Mouse (Mus musculus) midbrain, embryonic 13.5 days (tissue): ENCODE results near the gene Ovca2. TPM values are rescaled to one million over a fixed set of nuclear protein-coding genes. Genes with fewer than 3 reads are reported as not detected.
A peak's percentile ranks its signal among the peaks of the same experiment; 100 is the strongest.

Source experiments
- ATAC-seq: fragments of 200-750 bp; cut with Nextera tagmentation; 2 replicates; pipeline ENCODE4 v1.8.0; 2017; ENCODE audit warnings: mild to moderate bottlenecking, moderate TSS enrichment, moderate library complexity
- H3K27ac ChIP-seq: fragments of 300-500 bp; sonication (generic); 2 replicates; pipeline ENCODE4 v1.5.1; 2015; ENCODE audit warnings: inconsistent platforms, mild to moderate bottlenecking, moderate library complexity
- H3K27me3 ChIP-seq: fragments of 300-500 bp; sonication (generic); 2 replicates; pipeline ENCODE4 v1.6.1; 2015; ENCODE audit warnings: mild to moderate bottlenecking, inconsistent platforms
- H3K36me3 ChIP-seq: fragments of 300-500 bp; sonication (generic); 2 replicates; pipeline ENCODE4 v1.6.1; 2015; ENCODE audit warnings: mild to moderate bottlenecking, inconsistent platforms
- H3K4me1 ChIP-seq: fragments of 300-500 bp; sonication (generic); replicated peaks from 2 replicates; pipeline ENCODE4 v1.6.1; 2015; ENCODE audit warnings: inconsistent platforms
- H3K4me2 ChIP-seq: fragments of 300-500 bp; sonication (generic); replicated peaks from 2 replicates; pipeline ENCODE4 v1.6.1; 2015; ENCODE audit warnings: moderate library complexity, mild to moderate bottlenecking, inconsistent platforms
- H3K4me3 ChIP-seq: fragments of 300-500 bp; sonication (generic); replicated peaks from 2 replicates; pipeline ENCODE4 v1.5.1; 2015; ENCODE audit warnings: mild to moderate bottlenecking, inconsistent platforms
- H3K9ac ChIP-seq: fragments of 300-500 bp; sonication (generic); replicated peaks from 2 replicates; pipeline ENCODE4 v1.6.1; 2015; ENCODE audit warnings: mild to moderate bottlenecking, inconsistent platforms
- H3K9me3 ChIP-seq: fragments of 300-500 bp; sonication (generic); 2 replicates; pipeline ENCODE4 v1.6.1; 2016; ENCODE audit warnings: mild to moderate bottlenecking, inconsistent platforms
- WGBS: fragments of 180-500 bp; shearing (Covaris S2); methylation state at CpG from one replicate; pipeline ENCODE4 v1.1.7; 2015; 5-methylcytosine and 5-hydroxymethylcytosine counted together
- microRNA counts: library from miRNA; unstranded; fragments of <30 nt; microRNA quantifications from one replicate; lab custom pipeline; 2016
- microRNA-seq: library from miRNA; unstranded; fragments of <30 nt; microRNA quantifications from one replicate; pipeline ENCODE4, GENCODE M21; 2016
- polyA plus RNA-seq: library from polyadenylated mRNA; unstranded; fragments of >200 nt; fragmentation: Nextera tagmentation; extraction: Ambion mirVana; gene quantifications from 2 replicates; pipeline ENCODE4 v1.2.1, GENCODE M21; 2015

Ovca2 gene
- polyA plus RNA-seq, 1 experiment from 2014 or later = 19.8 TPM

DNA sequence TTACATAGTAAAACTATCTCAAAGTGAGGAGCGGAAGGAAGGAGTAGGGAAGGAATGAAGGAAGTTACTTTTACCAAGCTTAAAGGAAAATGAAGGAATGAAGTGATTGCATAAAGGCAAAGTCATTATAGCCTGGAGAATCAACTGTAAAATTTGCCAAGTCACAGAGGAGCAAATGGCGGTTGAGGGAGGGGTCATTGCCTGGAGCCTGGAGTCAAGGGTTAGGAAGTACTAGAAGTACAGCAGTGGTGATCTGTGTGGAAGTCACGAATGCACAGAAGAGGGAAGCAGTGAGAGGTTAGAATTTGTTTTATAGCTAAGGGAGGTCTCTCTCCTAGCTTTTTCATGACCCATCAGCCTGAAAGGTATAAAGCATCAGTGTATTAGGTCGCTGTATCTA, 47.3 kb downstream of the Ovca2 start:
- Histone ChIP-seq H3K4me1 (peaks cover 10% of the 10 kb centered on the region), H3K36me3 (no peaks in the 10 kb centered on the region), H3K27me3 (no peaks in the 10 kb centered on the region), H3K9ac (no peak overlapping the region), H3K4me3 (no peak overlapping the region), H3K9me3 (no peaks in the 10 kb centered on the region), H3K27ac (no peak overlapping the region), H3K4me2 (no peak overlapping the region)
- ATAC-seq = no peak
- 88% methylated on average over 4 of the region's 4 CpGs for WGBS

DNA sequence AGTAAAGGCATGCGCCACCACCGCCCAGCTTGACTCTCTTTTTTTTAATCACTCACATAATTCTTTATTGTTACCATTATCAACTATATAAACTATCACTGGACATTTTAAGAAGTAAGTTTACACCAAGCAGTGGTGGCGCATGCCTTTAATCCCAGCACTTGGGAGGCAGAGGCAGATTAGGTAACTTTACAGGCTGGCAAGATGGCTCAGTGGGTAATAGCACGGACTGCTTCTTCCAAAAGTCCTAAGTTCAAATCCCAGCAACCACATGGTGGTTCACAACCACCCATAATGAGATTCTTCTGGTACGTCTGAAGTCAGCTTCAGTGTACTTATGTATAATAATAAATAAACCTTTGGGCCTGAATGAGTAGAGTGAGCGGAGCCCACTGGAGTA, 49.2 kb downstream of the Ovca2 start:
- ATAC-seq = no peak
- WGBS = 97% methylated on average over 6 of the region's 6 CpGs
- H3K4me1 ChIP-seq = peaks cover 10% of the 10 kb centered on the region
- no peak overlapping the region for H3K4me3 ChIP-seq
- no peaks in the 10 kb centered on the region for H3K27me3 ChIP-seq
- H3K27ac ChIP-seq = no peak overlapping the region
- no peaks in the 10 kb centered on the region for H3K36me3 ChIP-seq
- H3K9ac ChIP-seq = no peak overlapping the region
- H3K9me3 ChIP-seq = no peaks in the 10 kb centered on the region
- no peak overlapping the region for H3K4me2 ChIP-seq

DNA sequence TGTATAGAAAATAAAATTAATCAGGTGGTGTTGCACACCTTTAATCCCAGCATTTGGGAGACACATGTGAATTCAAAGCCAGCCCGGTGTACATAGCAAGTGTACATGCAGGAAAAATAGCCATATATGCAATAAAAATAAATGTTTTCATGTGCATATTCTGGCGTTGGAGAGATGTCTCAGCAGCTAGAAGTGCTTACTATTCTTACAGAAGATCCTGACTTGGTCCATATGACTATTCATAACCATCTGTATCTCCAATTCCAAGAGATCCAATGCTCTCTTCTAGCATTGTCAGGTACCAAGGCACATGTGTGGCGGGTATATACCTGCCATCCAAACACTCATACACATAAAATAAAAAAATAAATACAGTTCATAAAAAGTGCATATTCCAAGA, 52.3 kb downstream of the Ovca2 start:
- H3K4me2 ChIP-seq = no peak overlapping the region
- no peak overlapping the region for H3K27ac ChIP-seq
- no peaks in the 10 kb centered on the region for H3K9me3 ChIP-seq
- H3K4me1 ChIP-seq = no peaks in the 10 kb centered on the region
- H3K27me3 ChIP-seq = no peaks in the 10 kb centered on the region
- no peak for ATAC-seq
- no peak overlapping the region for H3K4me3 ChIP-seq
- 93% methylated on average over 3 of the region's 3 CpGs for WGBS
- no peak overlapping the region for H3K9ac ChIP-seq
- no peaks in the 10 kb centered on the region for H3K36me3 ChIP-seq

MicroRNAs within 50 kb of the gene (microRNA counts, 519-probe panel; counts per million panel counts)
- microRNA mmu-miR-132 (lab: Ali Mortazavi, UCI) (4,442 counts per million, percentile 81 among the panel's probes with 10 or more counts), microRNA mmu-miR-212 (lab: Ali Mortazavi, UCI) (110 counts per million, percentile 56 among the panel's probes with 10 or more counts)

Small RNA genes within 50 kb of the gene (microRNA-seq; reads per million reads assigned to microRNA genes)
- gene Mir132 (468 reads per million, percentile 70 among the genes with 10 or more reads in this experiment), gene Mir212 (37.9 reads per million, percentile 42 among the genes with 10 or more reads in this experiment)

Other genes with a start within 250 kb of the Ovca2 start
- 1.2 and 2.4 TPM in 2 replicates for gene Hic1, start 9.3 kb downstream of the Ovca2 start, polyA plus RNA-seq
- 14.9 and 15.4 TPM in 2 replicates for gene Dph1, start 12.4 kb upstream of the Ovca2 start, polyA plus RNA-seq
- 12.4 and 12.7 TPM in 2 replicates for gene Rtn4rl1, start 14.9 kb upstream of the Ovca2 start, polyA plus RNA-seq
- 69.1 and 70.6 TPM in 2 replicates for gene Rpa1, start 169.5 kb upstream of the Ovca2 start, polyA plus RNA-seq
- 15.3 and 15.5 TPM in 2 replicates for gene Smyd4, start 169.6 kb upstream of the Ovca2 start, polyA plus RNA-seq
- gene Serpinf1, start 243.9 kb upstream of the Ovca2 start, polyA plus RNA-seq = 27.5 and 31.5 TPM in 2 replicates